ENCODE assay signal across 19 mouse cellular contexts in the genomic region with DNA sequence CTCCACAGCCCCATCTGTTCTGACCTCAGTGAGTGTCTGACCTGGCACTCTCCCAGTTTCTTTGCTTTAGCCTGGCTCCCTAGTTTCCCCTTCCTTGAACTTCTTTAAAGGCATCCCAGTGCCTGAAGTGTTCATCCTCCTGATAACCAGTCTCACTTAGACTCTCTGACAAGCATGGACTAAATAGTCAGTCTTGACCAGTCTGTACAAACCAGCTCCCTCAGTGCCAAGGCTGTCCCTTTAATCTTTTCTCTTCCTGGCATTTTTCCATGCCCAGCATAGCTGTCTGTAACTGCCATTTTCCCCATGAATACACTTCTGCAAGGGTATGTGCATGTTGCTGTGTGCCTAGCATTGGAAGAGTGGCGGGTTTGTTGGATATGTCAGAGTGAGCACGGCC. TPM values are rescaled to one million over a fixed set of nuclear protein-coding genes. Genes with fewer than 3 reads are reported as not detected.
DNase-seq lines count a peak whose midpoint lies in the region; ATAC-seq and TF ChIP-seq lines count a peak whose summit lies in the region.
"Had no signal": no experiment of that assay in that cellular context is flagged by ENCODE, and none has a peak within 500 bp of the region (broad histone marks: within the 10 kb centered on the region; RNA-seq: fewer than 3 reads in every experiment).

No protein-coding gene starts in this region.

- no peak for DNase-seq in heart, adult 2 months
- no peak for DNase-seq in liver, postnatal 0 days
- DNase-seq in liver: no peak
- peak; percentile 37 for DNase-seq in Muller cell, postnatal 12 days (ENCODE audit: inconsistent ontology term)
- no peak for DNase-seq in stomach, postnatal 0 days (ENCODE audit: low spot score)
- no peak for DNase-seq in spleen, adult 18-20 months
- DNase-seq: adrenal gland, postnatal 25 days; cerebellum, adult 18-20 months; cerebellum, adult 9-11 months; cerebellum, postnatal 36 days; gastrocnemius, postnatal 10 days; heart, postnatal 36 days; kidney, adult 11 months had no signal

- no peak for TF ChIP-seq POLR2A in heart, adult 2 months (IDR thresholded peaks at IDR 0.05; ENCODE audit: insufficient read depth, low read depth, low read length)

- peak overlapping the region; percentile 48 for H3K27ac ChIP-seq in heart, adult 2 months
- H3K27ac ChIP-seq in heart, embryonic 12.5 days (ENCODE audit: poor library complexity, severe bottlenecking): no peak overlapping the region
- no peak overlapping the region for H3K27ac ChIP-seq in liver, postnatal 0 days (ENCODE audit: low read depth)
- H3K27ac ChIP-seq in stomach, postnatal 0 days (replicated peaks): no peak overlapping the region
- H3K27ac ChIP-seq: embryonic facial prominence, embryonic 10.5 days; hindbrain, embryonic 12.5 days had no signal

- H3K4me1 ChIP-seq in heart, adult 2 months (ENCODE audit: control insufficient read depth, insufficient read depth, low read length): peaks cover 7% of the 10 kb centered on the region
- H3K4me1 ChIP-seq in heart, embryonic 12.5 days (replicated peaks): peaks cover 10% of the 10 kb centered on the region
- no peaks in the 10 kb centered on the region for H3K4me1 ChIP-seq in liver, postnatal 0 days (ENCODE audit: insufficient read depth)
- H3K4me1 ChIP-seq in stomach, postnatal 0 days (replicated peaks; ENCODE audit: control insufficient read depth, insufficient read depth): no peaks in the 10 kb centered on the region
- H3K4me1 ChIP-seq: hindbrain, embryonic 12.5 days had no signal

- H3K36me3 ChIP-seq in heart, adult 2 months (ENCODE audit: control insufficient read depth, insufficient read depth, low read length): peaks cover 2% of the 10 kb centered on the region; the same call in 1 of the 2 replicates
- H3K36me3 ChIP-seq in heart, embryonic 12.5 days: peaks cover 10% of the 10 kb centered on the region
- no peaks in the 10 kb centered on the region for H3K36me3 ChIP-seq in liver, postnatal 0 days (replicated peaks; ENCODE audit: insufficient read depth, low read length)
- H3K36me3 ChIP-seq in stomach, postnatal 0 days (ENCODE audit: control insufficient read depth, insufficient read depth, low read length): peaks cover 1% of the 10 kb centered on the region; the same call in 1 of the 2 replicates

- TF ChIP-seq EP300 in heart, adult 2 months (IDR thresholded peaks at IDR 0.05; ENCODE audit: insufficient read depth, low read depth, low read length): no peak
- no peak for TF ChIP-seq EP300 in liver, postnatal 0 days (IDR thresholded peaks at IDR 0.05; ENCODE audit: low read depth)
- TF ChIP-seq EP300 in stomach, postnatal 0 days (optimal IDR thresholded peaks at IDR 0.05): no peak

- no peaks in the 10 kb centered on the region; the same call in 1 of the 2 replicates for H3K9me3 ChIP-seq in heart, embryonic 12.5 days (replicated peaks)
- H3K9me3 ChIP-seq in liver, postnatal 0 days (ENCODE audit: low read length): no peaks in the 10 kb centered on the region
- no peaks in the 10 kb centered on the region for H3K9me3 ChIP-seq in stomach, postnatal 0 days (ENCODE audit: control insufficient read depth, low read length)
- H3K9me3 ChIP-seq: embryonic facial prominence, embryonic 10.5 days; hindbrain, embryonic 12.5 days had no signal

- no peaks in the 10 kb centered on the region for H3K79me2 ChIP-seq in heart, adult 2 months (replicated peaks; ENCODE audit: control insufficient read depth, insufficient read depth, low read length)

- H3K9ac ChIP-seq in heart, adult 2 months (ENCODE audit: low read depth, low read length): no peak overlapping the region
- H3K9ac ChIP-seq in heart, embryonic 12.5 days: no peak overlapping the region
- H3K9ac ChIP-seq in liver, postnatal 0 days (replicated peaks): no peak overlapping the region
- H3K9ac ChIP-seq in stomach, postnatal 0 days (ENCODE audit: low read length): no peak overlapping the region
- H3K9ac ChIP-seq: hindbrain, embryonic 12.5 days had no signal

- H3K4me2 ChIP-seq in heart, embryonic 12.5 days: no peak overlapping the region
- no peak overlapping the region for H3K4me2 ChIP-seq in liver, postnatal 0 days (ENCODE audit: low read depth, low read length)
- H3K4me2 ChIP-seq in stomach, postnatal 0 days (replicated peaks; ENCODE audit: low read depth): no peak overlapping the region
- H3K4me2 ChIP-seq: hindbrain, embryonic 12.5 days had no signal

- 74% methylated on average over 2 of the region's 2 CpGs for WGBS in heart, adult 2 months
- WGBS in heart, embryonic 12.5 days: 78% methylated on average over 2 of the region's 2 CpGs
- 84% methylated on average over 2 of the region's 2 CpGs for WGBS in liver, postnatal 0 days (ENCODE audit: insufficient replicate concordance)
- 86% methylated on average over 2 of the region's 2 CpGs for WGBS in stomach, postnatal 0 days

- intact Hi-C loops in heart, adult 2 months (cut with DNase I): no loop called here

- no peaks in the 10 kb centered on the region for H3K27me3 ChIP-seq in heart, adult 2 months (ENCODE audit: control insufficient read depth, insufficient read depth, low read length)
- no peaks in the 10 kb centered on the region for H3K27me3 ChIP-seq in heart, embryonic 12.5 days (replicated peaks)
- H3K27me3 ChIP-seq in liver, postnatal 0 days (ENCODE audit: insufficient read depth, low read length): no peaks in the 10 kb centered on the region
- H3K27me3 ChIP-seq in stomach, postnatal 0 days (ENCODE audit: control insufficient read depth, insufficient read depth, low read length): no peaks in the 10 kb centered on the region
- H3K27me3 ChIP-seq: CH12.LX had no signal

- no peak for ATAC-seq in heart, embryonic 12.5 days (ENCODE audit: insufficient number of reproducible peaks, low FRiP score)
- peak; percentile 12; the same call in 1 of the 2 replicates for ATAC-seq in liver, postnatal 0 days
- peak; percentile 15; the same call in 1 of the 2 replicates for ATAC-seq in stomach, postnatal 0 days (ENCODE audit: low FRiP score, low TSS enrichment)
- ATAC-seq: forebrain, embryonic 14.5 days; hindbrain, embryonic 16.5 days had no signal

- H3K4me3 ChIP-seq in heart, adult 2 months: no peak overlapping the region
- no peak overlapping the region for H3K4me3 ChIP-seq in heart, embryonic 12.5 days
- no peak overlapping the region for H3K4me3 ChIP-seq in liver, postnatal 0 days (ENCODE audit: low read depth, low read length)
- no peak overlapping the region for H3K4me3 ChIP-seq in stomach, postnatal 0 days (ENCODE audit: low read depth, low read length)
- H3K4me3 ChIP-seq: embryonic facial prominence, embryonic 10.5 days; hindbrain, embryonic 12.5 days had no signal

- no peak for TF ChIP-seq CTCF in heart, adult 2 months (IDR thresholded peaks at IDR 0.05)
- no peak for TF ChIP-seq CTCF in liver, postnatal 0 days (IDR thresholded peaks at IDR 0.05; ENCODE audit: low read depth)
- no peak for TF ChIP-seq CTCF in stomach, postnatal 0 days (IDR thresholded peaks at IDR 0.05; ENCODE audit: low read depth)

RNA-seq across cellular contexts. Expression of gene Nqo1, which starts 17.9 kb away (rescaled TPM):
- total RNA-seq in heart, adult 2 months (2021): 10 to 100 TPM; 43.5 to 58.2 TPM
- polyA plus RNA-seq in heart, adult 2 months (2012; rRNA removed): 36.7 and 63.2 TPM in 2 replicates
- polyA plus RNA-seq in heart, embryonic 12.5 days (2016; fragmentation: Nextera tagmentation; extraction: Ambion mirVana): 4.8 and 5.6 TPM in 2 replicates
- 8.3 and 8.4 TPM in 2 replicates for polyA plus RNA-seq in liver, postnatal 0 days (2015; fragmentation: Nextera tagmentation; extraction: Ambion mirVana)
- 777 and 946 TPM in 2 replicates for polyA plus RNA-seq in stomach, postnatal 0 days (2015; fragmentation: Nextera tagmentation; extraction: Ambion mirVana)

RNA-seq across cellular contexts. Expression of gene Nob1, which starts 39.8 kb away (rescaled TPM):
- total RNA-seq in heart, adult 2 months (2021): 10 to 100 TPM; 21.5 to 22.0 TPM
- 21.7 and 30.6 TPM in 2 replicates for polyA plus RNA-seq in heart, adult 2 months (2012; rRNA removed)
- 47.0 and 50.5 TPM in 2 replicates for polyA plus RNA-seq in heart, embryonic 12.5 days (2016; fragmentation: Nextera tagmentation; extraction: Ambion mirVana)
- 17.0 and 18.4 TPM in 2 replicates for polyA plus RNA-seq in liver, postnatal 0 days (2015; fragmentation: Nextera tagmentation; extraction: Ambion mirVana)
- polyA plus RNA-seq in stomach, postnatal 0 days (2015; fragmentation: Nextera tagmentation; extraction: Ambion mirVana): 44.5 and 48.8 TPM in 2 replicates

RNA-seq across cellular contexts. Expression of gene Wwp2, which starts 51.1 kb away (rescaled TPM):
- 10 to 100 TPM; 20.5 to 31.5 TPM for total RNA-seq in heart, adult 2 months (2021)
- polyA plus RNA-seq in heart, adult 2 months (2012; rRNA removed): 18.7 and 21.8 TPM in 2 replicates
- polyA plus RNA-seq in heart, embryonic 12.5 days (2016; fragmentation: Nextera tagmentation; extraction: Ambion mirVana): 37.6 and 40.7 TPM in 2 replicates
- polyA plus RNA-seq in liver, postnatal 0 days (2015; fragmentation: Nextera tagmentation; extraction: Ambion mirVana): 26.2 and 29.1 TPM in 2 replicates
- polyA plus RNA-seq in stomach, postnatal 0 days (2015; fragmentation: Nextera tagmentation; extraction: Ambion mirVana): 25.2 and 26.4 TPM in 2 replicates

Comparison
In these comparisons a context has a peak if more than half of its experiments do, and no peak if none do; other contexts are left out.
1. RNA of gene Nqo1, which starts 17.9 kb away (polyA plus RNA-seq): 777 to 946 TPM in stomach, postnatal 0 days; 36.7 to 63.2 TPM in heart, adult 2 months, 8.3 to 8.4 TPM in liver, postnatal 0 days and 4.8 to 5.6 TPM in heart, embryonic 12.5 days; every median in the first group is over 10 times any median in the second.